Mouse (Mus musculus): ENCODE measurements around the gene Rab15. TPM values are rescaled to one million over a fixed set of nuclear protein-coding genes. Genes with fewer than 3 reads are reported as not detected.
"Not testable (repeated sequence)": the region's sequence is repeated elsewhere in the genome, so short reads cannot be mapped to it uniquely, and the experiment has no call there.

The Rab15 gene
- total RNA-seq, 1 experiment from 2014 or later = not detected

GRCm38 (mm10) chr12:76820615-76821014, 2.1 kb downstream of the Rab15 start:
- no peak for ATAC-seq (replicated peaks; ENCODE audit: low read depth, poor library complexity, severe bottlenecking)

GRCm38 (mm10) chr12:76819816-76820215, 2.9 kb downstream of the Rab15 start:
- no peak for ATAC-seq (replicated peaks; ENCODE audit: low read depth, poor library complexity, severe bottlenecking)

GRCm38 (mm10) chr12:76818908-76819307, 3.8 kb downstream of the Rab15 start:
- ATAC-seq (replicated peaks; ENCODE audit: low read depth, poor library complexity, severe bottlenecking) = no peak

- ATAC-seq (replicated peaks; ENCODE audit: low read depth, poor library complexity, severe bottlenecking) = no peak
Observed at GRCm38 (mm10) chr12:76818120-76818519, 4.6 kb downstream of the Rab15 start.

GRCm38 (mm10) chr12:76817176-76817575, 5.5 kb downstream of the Rab15 start:
- ATAC-seq (replicated peaks; ENCODE audit: low read depth, poor library complexity, severe bottlenecking) = no peak

GRCm38 (mm10) chr12:76816720-76817119, 6.0 kb downstream of the Rab15 start:
- ATAC-seq (replicated peaks; ENCODE audit: low read depth, poor library complexity, severe bottlenecking) = 0 out of 2 replicates have a peak, but pooled peaks have one; percentile 13

GRCm38 (mm10) chr12:76814120-76814519, 8.6 kb downstream of the Rab15 start:
- no peak for ATAC-seq (replicated peaks; ENCODE audit: low read depth, poor library complexity, severe bottlenecking)

GRCm38 (mm10) chr12:76813543-76813942, 9.2 kb downstream of the Rab15 start:
- ATAC-seq (replicated peaks; ENCODE audit: low read depth, poor library complexity, severe bottlenecking) = peak; percentile 39; the same call in 1 of the 2 replicates

GRCm38 (mm10) chr12:76811006-76811405, 11.7 kb downstream of the Rab15 start:
- ATAC-seq (replicated peaks; ENCODE audit: low read depth, poor library complexity, severe bottlenecking) = no peak

- ATAC-seq (replicated peaks; ENCODE audit: low read depth, poor library complexity, severe bottlenecking) = no peak
Observed at GRCm38 (mm10) chr12:76810491-76810890, 12.2 kb downstream of the Rab15 start.

- no peak for ATAC-seq (replicated peaks; ENCODE audit: low read depth, poor library complexity, severe bottlenecking)
Observed at GRCm38 (mm10) chr12:76807796-76808195, 14.9 kb downstream of the Rab15 start.

GRCm38 (mm10) chr12:76805056-76805811, 17.5 kb downstream of the Rab15 start:
- no peak for ATAC-seq (replicated peaks; ENCODE audit: low read depth, poor library complexity, severe bottlenecking)

- ATAC-seq (replicated peaks; ENCODE audit: low read depth, poor library complexity, severe bottlenecking) = peak; percentile 89
Observed at GRCm38 (mm10) chr12:76803700-76804252, 18.9 kb downstream of the Rab15 start.

- no peak for ATAC-seq (replicated peaks; ENCODE audit: low read depth, poor library complexity, severe bottlenecking)
Observed at GRCm38 (mm10) chr12:76803028-76803427, 19.7 kb downstream of the Rab15 start.

- no peak for ATAC-seq (replicated peaks; ENCODE audit: low read depth, poor library complexity, severe bottlenecking)
Observed at GRCm38 (mm10) chr12:76798008-76798720, 24.5 kb downstream of the Rab15 start.

- no peak for ATAC-seq (replicated peaks; ENCODE audit: low read depth, poor library complexity, severe bottlenecking)
Observed at GRCm38 (mm10) chr12:76796938-76797539, 25.7 kb downstream of the Rab15 start.

GRCm38 (mm10) chr12:76795350-76795749, 27.4 kb downstream of the Rab15 start, which contains the start of gene Gpx2:
Gene Gpx2, minus strand, starts transcription at chr12:76795554.
- ATAC-seq (replicated peaks; ENCODE audit: low read depth, poor library complexity, severe bottlenecking) = no peak

- not testable (repeated sequence) for ATAC-seq (replicated peaks; ENCODE audit: low read depth, poor library complexity, severe bottlenecking)
Observed at GRCm38 (mm10) chr12:76792540-76792939, 30.2 kb downstream of the Rab15 start.

GRCm38 (mm10) chr12:76790446-76791084, 32.1 kb downstream of the Rab15 start:
- no peak for ATAC-seq (replicated peaks; ENCODE audit: low read depth, poor library complexity, severe bottlenecking)

- no peak for ATAC-seq (replicated peaks; ENCODE audit: low read depth, poor library complexity, severe bottlenecking)
Observed at GRCm38 (mm10) chr12:76784056-76784619, 38.6 kb downstream of the Rab15 start.

All from common myeloid progenitor, adult 5-6 weeks (primary cell).